Mouse (Mus musculus) cortical plate, adult 2 months (tissue): ENCODE results near the gene Tarbp2.

Source experiments
- CTCF ChIP-seq: fragments of 200-500 bp; IDR thresholded peaks from 2 replicates; pipeline ENCODE4 v1.5.1; 2011; ENCODE audit warnings: mild to moderate bottlenecking, control low read depth, low read length; ENCODE audit not compliant: insufficient read depth; ENCODE audit errors: extremely low read depth
- POLR2A ChIP-seq: fragments of 200-500 bp; IDR thresholded peaks from 2 replicates; pipeline ENCODE4 v1.6.1; 2011; ENCODE audit warnings: mild to moderate bottlenecking, low read length, control low read depth; ENCODE audit not compliant: insufficient read depth; ENCODE audit errors: extremely low read depth

GRCm38 (mm10) chr15:102502254-102502840, 15.6 kb upstream of the Tarbp2 start:
- TF ChIP-seq CTCF (no peak), POLR2A (no peak)
